Mouse (Mus musculus): Measurements from ENCODE around the gene Ifit1bl2. TPM values are rescaled to one million over a fixed set of nuclear protein-coding genes. Genes with fewer than 3 reads are reported as not detected.
A peak's percentile ranks its signal among the peaks of the same experiment; 100 is the strongest.
"Not testable (repeated sequence)": the region's sequence is repeated elsewhere in the genome, so short reads cannot be mapped to it uniquely, and the experiment has no call there.

Ifit1bl2 gene
- polyA plus RNA-seq, 1 experiment from 2014 or later = 0.30 TPM

GRCm38 (mm10) chr19:34599250-34599649 lies 41.3 kb downstream of the Ifit1bl2 start:
- not testable (repeated sequence) for ATAC-seq (ENCODE audit: low FRiP score, low TSS enrichment); H3K27ac ChIP-seq (replicated peaks; ENCODE audit: low read depth, low read length); H3K9me3 ChIP-seq (ENCODE audit: control insufficient read depth, low read length); H3K4me2 ChIP-seq (ENCODE audit: low read length); H3K4me3 ChIP-seq (replicated peaks; ENCODE audit: low read depth, low read length); H3K27me3 ChIP-seq (ENCODE audit: control insufficient read depth, insufficient read depth, low read length); H3K36me3 ChIP-seq (ENCODE audit: control insufficient read depth, insufficient read depth, low read length); DNase-seq; H3K4me1 ChIP-seq (ENCODE audit: control insufficient read depth, insufficient read depth, low read length); H3K9ac ChIP-seq (replicated peaks; ENCODE audit: low read length)

DNA sequence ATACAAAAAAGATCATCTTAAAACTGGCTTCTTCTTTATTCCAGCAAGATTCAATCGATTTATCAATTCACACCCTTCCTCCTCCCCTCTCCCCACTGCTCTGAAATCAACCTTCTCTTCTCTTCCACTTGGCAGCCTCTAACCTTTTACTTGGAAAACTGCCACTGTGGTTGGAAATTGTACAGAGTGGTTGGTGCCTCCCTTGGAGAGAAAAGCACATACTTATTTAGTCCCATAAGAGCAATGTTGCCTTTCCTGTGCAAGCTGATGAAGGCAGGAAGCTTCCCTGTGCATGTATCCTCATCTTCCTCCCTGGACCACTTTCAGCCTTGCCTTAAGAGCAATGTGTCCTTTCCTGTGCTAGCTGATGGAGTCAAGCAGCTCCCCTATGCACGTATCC lies 42.2 kb downstream of the Ifit1bl2 start:
- H3K4me1 ChIP-seq (ENCODE audit: control insufficient read depth, insufficient read depth, low read length) = 0 out of 2 replicates have a peak, but pooled peaks cover 2% of the 10 kb centered on the region
- 85% methylated on average over 2 of the region's 2 CpGs for WGBS
- H3K9me3 ChIP-seq (ENCODE audit: control insufficient read depth, low read length) = no peaks in the 10 kb centered on the region
- no peak overlapping the region for H3K27ac ChIP-seq (replicated peaks; ENCODE audit: low read depth, low read length)
- ATAC-seq (ENCODE audit: low FRiP score, low TSS enrichment) = no peak
- DNase-seq = peak; percentile 43
- H3K36me3 ChIP-seq (ENCODE audit: control insufficient read depth, insufficient read depth, low read length) = no peaks in the 10 kb centered on the region
- H3K4me2 ChIP-seq (ENCODE audit: low read length) = no peak overlapping the region
- H3K27me3 ChIP-seq (ENCODE audit: control insufficient read depth, insufficient read depth, low read length) = no peaks in the 10 kb centered on the region
- no peak overlapping the region for H3K4me3 ChIP-seq (replicated peaks; ENCODE audit: low read depth, low read length)
- no peak overlapping the region for H3K9ac ChIP-seq (replicated peaks; ENCODE audit: low read length)

DNA sequence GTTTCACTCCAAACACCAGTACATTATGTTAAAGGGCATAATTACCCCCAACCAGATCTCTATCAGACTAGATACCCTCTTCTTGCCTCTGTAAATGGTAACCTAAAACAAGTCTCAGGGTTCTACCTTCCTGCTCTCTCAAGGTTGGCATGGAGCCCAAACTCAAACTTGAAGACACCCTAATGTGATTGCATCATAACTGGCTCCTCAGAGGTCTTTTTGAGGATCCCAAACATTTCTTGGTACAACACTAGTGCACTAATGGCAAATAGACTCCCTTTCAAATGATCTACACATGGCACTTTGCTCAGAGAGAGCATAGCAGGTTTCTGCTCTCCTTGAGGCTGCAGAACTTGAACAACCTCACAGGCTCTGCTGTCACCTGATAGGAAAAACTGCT lies 43.7 kb downstream of the Ifit1bl2 start:
- DNase-seq = no peak
- ATAC-seq (ENCODE audit: low FRiP score, low TSS enrichment) = no peak

GRCm38 (mm10) chr19:34594523-34594922 lies 46.0 kb downstream of the Ifit1bl2 start:
- not testable (repeated sequence) for H3K36me3 ChIP-seq (ENCODE audit: control insufficient read depth, insufficient read depth, low read length); H3K9me3 ChIP-seq (ENCODE audit: control insufficient read depth, low read length); DNase-seq; H3K4me2 ChIP-seq (ENCODE audit: low read length); H3K9ac ChIP-seq (replicated peaks; ENCODE audit: low read length); H3K4me1 ChIP-seq (ENCODE audit: control insufficient read depth, insufficient read depth, low read length); H3K27ac ChIP-seq (replicated peaks; ENCODE audit: low read depth, low read length); H3K27me3 ChIP-seq (ENCODE audit: control insufficient read depth, insufficient read depth, low read length); ATAC-seq (ENCODE audit: low FRiP score, low TSS enrichment); H3K4me3 ChIP-seq (replicated peaks; ENCODE audit: low read depth, low read length)
- WGBS = 75% methylated on average over 3 of the region's 3 CpGs

More for the DNA sequence above, 43.7 kb downstream of the Ifit1bl2 start:
- Histone ChIP-seq H3K4me3 (replicated peaks; ENCODE audit: low read depth, low read length) (no peak overlapping the region), H3K27me3 (ENCODE audit: control insufficient read depth, insufficient read depth, low read length) (no peaks in the 10 kb centered on the region), H3K9ac (replicated peaks; ENCODE audit: low read length) (no peak overlapping the region), H3K4me2 (ENCODE audit: low read length) (no peak overlapping the region), H3K4me1 (ENCODE audit: control insufficient read depth, insufficient read depth, low read length) (0 out of 2 replicates have a peak, but pooled peaks cover 2% of the 10 kb centered on the region), H3K36me3 (ENCODE audit: control insufficient read depth, insufficient read depth, low read length) (no peaks in the 10 kb centered on the region), H3K27ac (replicated peaks; ENCODE audit: low read depth, low read length) (no peak overlapping the region), H3K9me3 (ENCODE audit: control insufficient read depth, low read length) (no peaks in the 10 kb centered on the region)

DNA sequence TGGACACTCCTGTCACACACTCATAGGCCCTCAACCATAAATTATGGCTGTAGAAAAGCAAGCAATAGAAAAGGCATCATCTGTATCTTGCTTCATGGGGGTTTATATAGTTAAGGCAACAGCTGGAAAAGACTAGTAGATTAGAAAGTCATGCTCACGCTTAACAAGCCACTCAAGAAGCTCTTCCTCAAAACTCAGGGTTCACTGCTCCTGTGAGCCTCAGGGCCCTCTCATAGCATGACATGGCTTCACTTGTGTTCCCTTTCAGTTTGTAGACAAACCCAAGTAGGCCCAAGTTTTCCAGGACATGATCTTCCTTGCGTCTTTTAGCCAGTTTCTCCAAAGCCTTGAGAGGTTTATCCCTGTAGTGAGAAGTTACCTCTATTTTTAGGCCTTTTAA lies 47.1 kb downstream of the Ifit1bl2 start:
- no peaks in the 10 kb centered on the region for H3K27me3 ChIP-seq (ENCODE audit: control insufficient read depth, insufficient read depth, low read length)
- no peak overlapping the region for H3K4me3 ChIP-seq (replicated peaks; ENCODE audit: low read depth, low read length)
- H3K9me3 ChIP-seq (ENCODE audit: control insufficient read depth, low read length) = no peaks in the 10 kb centered on the region
- no peak overlapping the region for H3K27ac ChIP-seq (replicated peaks; ENCODE audit: low read depth, low read length)
- no peak overlapping the region for H3K9ac ChIP-seq (replicated peaks; ENCODE audit: low read length)
- H3K4me1 ChIP-seq (ENCODE audit: control insufficient read depth, insufficient read depth, low read length) = 0 out of 2 replicates have a peak, but pooled peaks cover 2% of the 10 kb centered on the region
- no peaks in the 10 kb centered on the region for H3K36me3 ChIP-seq (ENCODE audit: control insufficient read depth, insufficient read depth, low read length)
- DNase-seq (no peak), ATAC-seq (ENCODE audit: low FRiP score, low TSS enrichment) (no peak)
- H3K4me2 ChIP-seq (ENCODE audit: low read length) = no peak overlapping the region
- 92% methylated on average over 2 of the region's 2 CpGs for WGBS

DNA sequence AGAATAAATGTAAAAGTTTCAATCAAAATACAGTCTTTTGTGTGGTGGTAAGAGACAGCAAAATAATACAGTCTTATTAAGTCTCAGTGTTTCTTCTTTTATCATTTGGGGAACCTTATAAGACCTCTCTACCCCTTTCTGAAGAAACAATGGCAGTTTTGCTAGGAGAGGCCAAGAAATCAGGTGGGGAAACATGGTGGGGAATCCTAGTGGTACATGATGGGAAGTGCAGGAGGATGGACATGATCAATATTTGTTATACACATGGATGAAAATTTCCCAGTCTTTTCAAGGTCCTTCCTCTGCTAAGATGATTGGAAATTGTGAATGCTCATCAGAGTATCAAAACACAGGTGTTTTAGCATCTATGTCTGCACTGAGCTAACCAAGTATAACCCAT lies 51.6 kb downstream of the Ifit1bl2 start:
- Histone ChIP-seq H3K9ac (replicated peaks; ENCODE audit: low read length) (no peak overlapping the region), H3K9me3 (ENCODE audit: control insufficient read depth, low read length) (no peaks in the 10 kb centered on the region), H3K27ac (replicated peaks; ENCODE audit: low read depth, low read length) (no peak overlapping the region), H3K4me1 (ENCODE audit: control insufficient read depth, insufficient read depth, low read length) (0 out of 2 replicates have a peak, but pooled peaks cover 2% of the 10 kb centered on the region), H3K36me3 (ENCODE audit: control insufficient read depth, insufficient read depth, low read length) (no peaks in the 10 kb centered on the region), H3K27me3 (ENCODE audit: control insufficient read depth, insufficient read depth, low read length) (no peaks in the 10 kb centered on the region), H3K4me3 (replicated peaks; ENCODE audit: low read depth, low read length) (no peak overlapping the region), H3K4me2 (ENCODE audit: low read length) (no peak overlapping the region)
- ATAC-seq (ENCODE audit: low FRiP score, low TSS enrichment) (no peak), DNase-seq (no peak)

DNA sequence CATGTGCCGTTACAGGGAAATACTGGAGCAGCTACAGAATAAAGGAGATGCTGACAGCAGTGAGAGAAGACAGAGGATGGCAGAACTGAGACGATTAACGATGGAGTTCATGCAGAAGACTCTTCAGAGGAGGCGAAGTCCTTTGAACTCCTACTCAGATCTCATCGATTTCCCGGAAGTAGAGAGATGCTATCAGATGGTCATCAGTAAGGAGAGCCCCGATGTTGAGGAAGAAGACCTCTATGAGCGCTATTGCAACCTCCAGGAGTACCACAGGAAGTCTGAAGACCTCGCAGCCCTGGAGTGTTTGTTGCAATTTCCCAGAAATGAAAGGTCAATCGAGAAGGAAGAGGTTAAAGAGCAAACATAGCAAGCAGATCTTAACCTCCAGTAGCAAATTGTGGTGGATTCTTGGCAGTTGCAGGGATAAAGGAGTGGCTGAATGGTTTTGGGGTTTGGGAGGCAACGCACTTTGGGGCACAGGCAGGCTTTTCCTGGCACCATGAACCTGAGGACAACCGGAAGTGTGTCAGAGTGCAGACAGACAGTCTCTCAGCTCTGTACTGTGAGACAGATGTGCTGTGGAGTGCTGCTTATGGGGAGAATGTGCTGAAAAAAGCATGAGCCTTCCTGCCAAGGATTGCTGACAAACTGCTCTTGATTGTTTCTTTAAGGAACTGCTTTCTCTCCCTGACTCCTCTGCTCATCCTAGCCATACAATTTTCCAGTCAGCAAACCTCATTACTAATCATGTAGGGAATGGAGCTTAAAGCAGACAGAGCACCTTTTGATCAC lies 52.4 kb downstream of the Ifit1bl2 start:
- not testable (repeated sequence) for H3K27me3 ChIP-seq (ENCODE audit: control insufficient read depth, insufficient read depth, low read length); H3K9me3 ChIP-seq (ENCODE audit: control insufficient read depth, low read length); H3K27ac ChIP-seq (replicated peaks; ENCODE audit: low read depth, low read length); H3K9ac ChIP-seq (replicated peaks; ENCODE audit: low read length); ATAC-seq (ENCODE audit: low FRiP score, low TSS enrichment); H3K36me3 ChIP-seq (ENCODE audit: control insufficient read depth, insufficient read depth, low read length); H3K4me3 ChIP-seq (replicated peaks; ENCODE audit: low read depth, low read length); H3K4me1 ChIP-seq (ENCODE audit: control insufficient read depth, insufficient read depth, low read length); H3K4me2 ChIP-seq (ENCODE audit: low read length)
- 87% methylated on average over 6 of the region's 12 CpGs for WGBS
- DNase-seq = peak; percentile 68

- H3K4me3 ChIP-seq (replicated peaks; ENCODE audit: low read depth, low read length); H3K27me3 ChIP-seq (ENCODE audit: control insufficient read depth, insufficient read depth, low read length); H3K4me1 ChIP-seq (ENCODE audit: control insufficient read depth, insufficient read depth, low read length); H3K4me2 ChIP-seq (ENCODE audit: low read length); DNase-seq; H3K9ac ChIP-seq (replicated peaks; ENCODE audit: low read length); H3K27ac ChIP-seq (replicated peaks; ENCODE audit: low read depth, low read length); H3K36me3 ChIP-seq (ENCODE audit: control insufficient read depth, insufficient read depth, low read length); ATAC-seq (ENCODE audit: low FRiP score, low TSS enrichment); H3K9me3 ChIP-seq (ENCODE audit: control insufficient read depth, low read length): not testable (repeated sequence)
- 80% methylated on average over 5 of the region's 5 CpGs for WGBS
Observed at GRCm38 (mm10) chr19:34585740-34586458, 54.6 kb downstream of the Ifit1bl2 start.

All from midbrain, embryonic 14.5 days (tissue).